Mouse (Mus musculus): ENCODE results near the gene Aplf.
"Not testable (repeated sequence)": the region's sequence is repeated elsewhere in the genome, so short reads cannot be mapped to it uniquely, and the experiment has no call there.

Gene Aplf

DNA sequence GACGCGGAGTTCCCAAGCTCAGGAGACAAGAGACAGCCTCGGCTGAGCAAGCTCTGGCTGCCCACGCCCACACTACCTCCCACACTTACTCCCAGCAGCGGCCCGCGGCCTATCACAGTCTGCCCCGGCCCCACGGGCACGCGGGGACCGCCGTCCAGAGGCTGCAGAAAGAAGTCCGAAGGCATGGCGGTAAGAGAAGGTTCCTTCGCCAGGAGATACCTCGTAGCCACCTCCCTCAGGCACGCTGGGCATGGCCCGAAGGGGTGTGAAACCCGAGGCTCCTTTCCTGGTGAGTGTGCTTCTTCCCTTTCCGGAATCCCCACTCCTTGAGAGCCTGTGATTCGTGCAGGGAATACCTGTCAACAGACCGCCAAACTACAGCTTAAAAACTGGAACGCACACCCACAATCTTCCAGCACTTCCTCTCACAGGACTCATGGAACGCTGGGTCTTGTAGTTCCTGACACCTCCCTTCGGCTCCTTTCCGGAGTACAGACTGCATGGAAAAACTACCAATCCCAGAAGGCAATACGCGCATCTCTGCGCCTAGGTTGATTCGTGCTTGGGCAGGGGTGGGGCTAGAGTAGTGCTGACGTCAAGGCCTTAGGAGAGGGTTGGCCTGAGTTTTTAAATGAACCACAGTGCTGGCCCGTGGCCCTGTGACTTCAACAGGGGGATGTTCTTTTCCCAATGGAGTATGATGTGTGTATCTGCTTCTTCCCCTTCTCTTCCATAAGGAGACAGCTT, at the start of gene Aplf:
TSS of gene Aplf (minus strand) at position 423 of the 747 bp plus-strand sequence.
- peak; percentile 89 for DNase-seq

DNA sequence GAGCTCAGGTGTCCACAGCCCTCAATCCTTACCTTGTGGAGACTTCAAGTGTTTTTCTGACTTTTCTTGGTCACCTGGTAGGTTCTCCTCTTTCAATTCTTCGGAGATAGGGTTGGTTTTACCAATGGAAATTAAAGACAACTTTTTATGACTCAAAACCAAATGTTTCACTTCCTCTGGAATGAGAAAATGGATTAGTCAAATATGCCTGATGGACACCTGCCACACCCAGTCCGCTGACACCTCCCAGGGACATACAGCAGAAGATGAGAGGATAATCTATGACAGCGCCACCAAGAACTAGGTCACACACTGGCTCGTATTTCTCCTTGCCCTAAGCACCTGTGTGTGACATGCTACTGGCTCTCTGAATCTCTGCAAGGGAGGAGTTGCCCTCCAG, 42.1 kb upstream of the Aplf start:
- no peak for DNase-seq

DNA sequence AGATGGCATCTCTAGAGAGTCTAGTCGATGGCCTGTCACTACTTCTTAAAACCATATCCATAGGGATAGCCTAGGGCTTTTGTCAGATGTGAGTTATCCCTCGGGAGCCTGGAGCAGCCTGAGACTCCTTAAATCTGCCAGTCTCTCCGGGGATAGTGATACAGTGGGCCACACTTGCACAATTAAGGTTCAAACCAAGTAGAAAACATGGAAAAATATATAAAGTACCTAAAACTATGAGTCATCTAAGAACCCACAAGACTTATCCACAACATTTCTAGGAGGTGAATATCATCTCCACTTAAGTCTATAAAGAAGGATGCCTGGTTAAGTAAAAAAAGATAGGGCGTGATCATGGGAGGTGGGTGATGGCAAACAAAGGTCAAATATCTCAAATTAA, 40.3 kb upstream of the Aplf start:
- DNase-seq, result no peak

DNA sequence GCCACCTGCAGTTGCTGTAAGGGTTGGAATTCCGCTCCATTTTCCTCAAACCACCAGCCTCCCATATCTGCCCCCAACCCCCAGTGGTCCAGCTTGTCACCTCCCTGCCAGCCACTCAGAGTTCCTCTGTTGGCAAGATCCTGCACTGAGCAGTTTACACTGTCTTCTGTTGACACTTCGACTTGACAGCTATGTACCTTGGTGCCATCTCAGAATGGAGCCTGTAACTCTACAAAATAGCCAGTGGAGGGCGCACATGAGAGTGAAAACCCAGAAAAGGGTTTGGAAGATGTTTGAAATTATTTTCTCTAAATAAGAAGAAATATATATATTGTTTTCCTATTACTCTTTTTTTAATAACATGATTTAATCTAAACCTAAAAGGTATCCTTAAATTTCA, 34.3 kb upstream of the Aplf start:
- peak; percentile 10 for DNase-seq

DNA sequence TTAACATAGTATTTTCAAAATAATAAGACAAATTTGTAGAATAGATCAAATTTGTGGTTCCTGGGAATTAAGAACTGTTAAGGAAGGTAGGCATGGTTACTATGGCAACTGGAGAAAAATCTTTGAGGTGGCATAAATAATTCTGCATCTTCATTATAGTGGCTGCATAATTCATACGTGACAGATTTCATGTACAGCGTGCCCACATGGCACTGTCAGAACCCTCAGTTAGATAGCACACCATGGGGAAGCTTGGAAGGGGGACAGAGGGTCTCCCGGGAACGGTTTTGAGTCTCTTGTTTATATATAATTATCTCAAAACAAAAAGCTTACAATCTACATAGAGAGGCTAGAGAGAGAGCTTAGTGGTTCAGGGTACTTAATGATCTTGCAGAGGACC, 24.6 kb upstream of the Aplf start:
- no peak for DNase-seq

DNA sequence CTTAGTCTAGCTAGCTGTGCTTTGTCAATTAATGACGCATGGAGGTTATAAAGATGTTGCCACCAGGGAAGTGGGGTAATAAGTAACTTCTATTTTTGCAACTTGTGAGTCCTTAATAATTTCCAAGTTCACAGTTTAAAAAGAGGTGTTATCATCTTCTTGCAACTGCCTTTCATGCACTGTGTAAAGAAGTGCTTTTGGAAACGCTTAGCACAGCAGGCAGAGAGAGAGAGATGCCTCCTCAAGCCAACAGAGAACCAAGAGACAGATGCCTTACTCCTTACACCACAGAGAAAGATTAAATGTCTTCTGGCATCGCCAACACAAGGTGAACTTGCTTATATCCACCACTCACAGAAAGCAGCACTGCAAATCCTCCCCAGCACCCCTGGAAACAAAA, 24.0 kb upstream of the Aplf start:
- no peak for DNase-seq

DNA sequence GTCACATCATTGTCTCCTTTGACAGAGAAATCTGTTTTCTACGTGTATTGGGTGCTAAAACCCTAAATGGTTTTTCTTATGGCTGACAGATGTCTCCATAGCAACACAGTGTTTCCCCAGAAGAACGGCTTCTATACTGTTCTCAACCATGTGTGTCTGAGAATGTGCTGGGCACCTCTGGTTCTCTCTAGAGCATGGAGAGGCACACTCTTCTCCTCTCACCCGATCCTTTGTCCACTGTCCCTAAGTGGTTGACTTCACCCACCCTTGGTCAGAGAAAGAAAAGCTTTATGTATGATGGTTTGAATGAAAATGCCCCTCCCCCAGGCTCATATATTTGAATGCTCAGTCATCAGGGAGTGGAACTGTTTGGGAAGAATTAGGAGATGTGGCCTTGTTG, 8.4 kb upstream of the Aplf start:
- no peak for DNase-seq

DNA sequence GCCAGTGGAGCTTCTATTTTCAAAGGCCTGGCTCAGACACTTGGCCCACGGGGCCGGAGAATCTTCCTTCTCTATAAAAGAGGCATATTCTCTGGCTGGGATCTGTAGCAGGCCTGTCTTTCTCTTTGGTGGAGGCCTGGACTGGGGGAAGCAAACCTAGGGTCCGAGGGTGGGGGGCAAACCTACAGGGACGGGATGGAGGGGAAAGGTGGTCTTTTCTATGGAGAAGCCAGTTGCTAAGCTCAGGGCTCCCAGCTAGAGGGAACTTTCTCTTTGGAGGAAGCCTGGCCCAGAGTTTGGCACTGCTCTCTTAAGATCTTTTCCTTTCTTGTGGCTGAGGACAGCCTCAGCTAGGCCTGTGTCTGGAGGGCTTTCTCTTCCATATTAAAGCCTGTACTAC, 668 bp upstream of the Aplf start:
- peak; percentile 13 for DNase-seq

DNA sequence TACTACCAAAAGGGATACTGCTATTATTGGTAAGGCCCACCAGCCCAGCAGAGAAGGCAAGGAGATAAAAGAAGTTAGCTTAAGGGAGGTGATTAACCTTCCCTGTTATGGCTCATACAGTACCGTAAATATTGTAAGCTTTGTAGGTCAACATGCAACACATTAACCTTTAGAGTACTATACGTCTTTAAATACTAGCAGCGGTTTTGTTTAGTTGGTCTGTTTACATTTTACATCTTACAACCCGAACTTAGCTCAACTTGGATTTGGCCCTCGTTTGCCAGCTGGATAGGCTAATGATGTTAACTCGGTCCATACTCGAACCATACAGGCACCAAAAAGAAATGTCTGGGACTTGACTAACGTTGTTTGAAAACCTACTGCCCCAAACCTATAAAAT, 640 bp downstream of the Aplf start:
- DNase-seq, result no peak

DNA sequence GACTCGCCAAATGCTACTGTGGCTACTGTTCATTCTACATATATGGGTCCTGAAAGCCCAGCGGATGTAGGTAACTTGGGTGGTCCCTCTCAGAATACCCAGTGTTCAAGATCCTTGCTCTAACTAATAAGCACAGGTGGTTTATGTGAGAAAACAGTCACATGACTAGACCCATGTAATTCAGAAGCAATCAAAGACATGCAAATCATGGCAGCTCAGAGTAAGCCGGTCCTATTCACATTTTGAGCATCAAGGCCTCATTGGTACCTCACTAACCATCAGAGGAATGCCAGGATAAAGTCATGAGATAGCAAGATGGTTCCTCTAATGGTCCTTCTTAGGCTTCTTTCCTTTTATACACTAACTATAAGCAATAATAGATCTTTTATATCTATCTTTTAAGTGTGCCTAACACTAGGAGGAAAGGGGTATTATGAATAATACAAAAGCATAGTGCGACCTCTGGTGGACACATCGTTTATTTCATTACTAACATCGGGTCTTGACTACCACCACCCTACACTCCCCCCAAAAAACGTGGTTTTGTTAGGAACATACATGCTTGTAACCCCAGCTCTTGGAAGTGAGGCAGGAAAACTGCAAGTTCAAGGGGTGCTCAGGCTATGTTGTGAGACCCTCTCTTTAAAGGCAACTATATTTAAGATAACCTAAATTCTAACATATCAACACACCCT, 2.0 kb downstream of the Aplf start:
- peak; percentile 74 for DNase-seq

DNA sequence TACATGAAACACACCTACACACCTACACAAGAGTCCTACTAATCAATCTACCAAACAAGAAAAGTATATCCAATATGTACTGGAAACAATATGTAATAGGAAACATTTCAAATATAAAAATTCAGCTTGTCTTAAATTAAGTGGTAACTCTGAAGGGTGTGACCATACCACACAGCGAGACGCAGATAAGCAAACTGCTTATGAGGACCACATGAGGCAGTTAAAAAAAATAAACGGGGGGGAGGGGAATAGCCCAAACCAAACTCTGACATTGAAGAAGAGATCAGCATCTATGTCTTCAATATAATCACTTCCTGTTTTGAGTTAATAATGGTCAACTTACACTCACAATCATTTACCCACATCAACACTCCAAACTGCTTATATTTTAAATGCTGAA, 3.3 kb downstream of the Aplf start:
- no peak for DNase-seq

DNA sequence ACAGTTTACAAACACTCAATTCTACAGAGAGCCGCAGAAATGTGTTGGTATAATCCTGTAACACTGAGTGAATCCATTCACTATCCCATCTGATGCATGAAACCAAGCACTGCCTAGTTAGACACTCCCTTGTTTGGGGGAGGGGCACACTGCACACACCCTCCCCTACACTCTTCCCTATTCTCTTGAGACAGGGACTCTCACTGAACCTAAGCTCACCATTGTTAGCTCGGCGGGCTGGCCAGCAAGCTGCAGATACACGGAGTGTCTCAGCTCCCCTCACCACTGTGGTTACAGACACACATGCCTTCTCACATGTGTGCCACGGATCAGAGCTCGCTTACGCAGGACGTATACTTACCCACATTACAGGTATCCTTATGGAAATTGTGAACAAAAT, 4.2 kb downstream of the Aplf start:
- DNase-seq, result no peak

DNA sequence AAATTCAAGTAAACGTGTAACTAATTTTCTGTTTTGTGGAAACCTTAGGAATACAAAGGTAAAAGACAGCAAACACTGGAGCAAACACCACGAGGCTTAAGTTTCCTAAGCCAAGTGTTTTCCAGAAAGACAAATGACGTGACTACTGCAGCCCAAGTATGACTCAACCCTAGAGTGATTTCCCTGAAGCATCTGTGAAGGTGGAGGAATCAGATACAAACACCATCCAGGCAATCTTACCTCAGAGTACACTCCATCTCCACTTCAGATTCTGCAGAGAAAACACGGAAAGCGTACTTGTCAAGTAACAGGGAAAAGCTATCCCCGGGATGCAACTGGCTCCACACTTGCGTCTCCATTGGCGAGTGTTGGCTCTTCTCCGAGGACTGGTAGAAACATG, 8.5 kb downstream of the Aplf start:
- DNase-seq, result no peak

DNA sequence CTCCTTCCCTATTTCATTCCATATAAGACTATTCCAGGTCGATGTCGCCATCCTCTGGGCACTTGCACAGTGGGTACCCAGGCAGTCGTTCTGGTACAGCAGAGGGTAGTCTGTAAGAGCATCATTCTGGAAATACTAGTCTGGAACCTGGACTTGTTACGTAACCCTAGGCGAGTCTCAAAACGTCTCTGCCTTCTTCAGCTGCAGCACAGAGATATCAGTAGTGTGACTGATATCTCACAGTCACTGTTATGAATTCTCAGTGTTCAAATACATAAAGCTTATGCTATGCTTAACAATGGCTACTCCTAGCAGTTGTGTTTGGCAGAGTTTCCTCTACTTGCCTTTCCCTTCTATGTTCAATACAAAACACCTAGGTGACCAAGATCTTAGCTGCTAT, 9.8 kb downstream of the Aplf start:
- DNase-seq, result no peak

DNA sequence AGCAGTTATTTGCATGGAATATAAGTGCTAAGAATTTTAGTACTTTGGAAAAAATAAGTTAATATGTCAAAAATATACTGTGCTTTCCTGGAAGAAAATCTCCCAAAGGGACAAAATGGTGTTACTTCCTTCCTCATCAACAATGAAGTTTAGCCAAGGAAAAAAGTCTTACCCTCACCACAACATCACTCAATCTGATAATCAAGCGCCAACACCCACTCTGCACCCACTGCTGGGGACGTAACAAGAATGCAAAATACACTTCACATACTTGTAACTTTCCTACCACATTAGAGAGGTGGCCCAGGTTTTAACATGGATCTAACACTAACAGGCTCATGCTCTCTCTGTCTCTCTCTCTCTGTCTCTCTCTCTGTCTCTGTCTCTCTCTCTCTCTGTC, 10.3 kb downstream of the Aplf start:
- no peak for DNase-seq

DNA sequence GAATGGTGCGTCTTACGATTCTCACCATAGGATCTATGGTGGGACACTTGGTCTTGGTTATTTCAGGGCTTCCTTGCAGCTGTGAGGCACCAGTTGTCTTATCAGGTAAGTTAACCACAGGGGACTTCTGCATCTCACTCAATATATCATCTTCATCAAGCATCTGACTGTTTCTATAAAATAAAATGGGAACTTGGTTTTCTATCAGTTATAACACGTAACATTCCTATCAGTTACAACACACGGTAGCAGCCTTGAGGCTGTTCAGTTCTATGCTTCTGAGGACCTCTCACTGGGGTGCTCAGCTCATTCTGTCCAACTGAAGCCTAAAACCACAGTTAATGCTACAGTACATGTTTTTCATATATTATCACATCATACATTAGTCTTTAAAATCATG, 13.2 kb downstream of the Aplf start:
- DNase-seq, result no peak

DNA sequence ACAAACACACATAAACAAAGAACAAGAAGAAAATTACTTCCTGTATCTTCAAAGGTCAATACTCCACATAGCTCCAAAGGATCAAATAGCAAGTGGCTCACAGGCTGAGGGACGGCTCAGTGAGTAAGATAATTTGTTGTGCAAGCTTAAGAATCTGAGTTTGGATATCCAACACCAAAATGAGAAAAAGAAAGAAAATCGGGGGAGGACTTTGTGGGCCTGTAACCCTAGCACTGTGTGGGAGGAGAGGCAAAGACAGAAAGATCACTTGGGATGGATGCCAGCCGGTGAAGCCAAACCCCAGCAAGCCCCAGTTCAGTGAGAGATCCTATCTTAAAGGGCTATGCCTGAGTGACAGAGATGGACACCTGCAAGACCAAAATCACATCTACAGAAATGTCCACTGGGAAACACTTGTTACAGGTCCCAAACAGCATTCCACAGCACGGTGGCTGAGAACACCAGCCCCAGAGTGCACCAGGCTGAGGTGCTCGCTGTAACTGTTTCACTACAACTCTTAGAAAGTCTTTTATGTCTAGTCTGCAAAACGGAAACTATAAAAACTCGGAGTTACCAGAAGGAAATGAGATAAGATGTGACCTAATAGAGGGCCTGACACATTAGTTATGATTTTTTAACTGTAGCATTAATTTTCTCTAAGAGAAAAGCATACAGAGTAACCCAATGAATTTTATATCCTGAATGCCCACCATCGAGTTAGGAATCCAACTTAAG, 17.9 kb downstream of the Aplf start:
- no peak for DNase-seq

DNA sequence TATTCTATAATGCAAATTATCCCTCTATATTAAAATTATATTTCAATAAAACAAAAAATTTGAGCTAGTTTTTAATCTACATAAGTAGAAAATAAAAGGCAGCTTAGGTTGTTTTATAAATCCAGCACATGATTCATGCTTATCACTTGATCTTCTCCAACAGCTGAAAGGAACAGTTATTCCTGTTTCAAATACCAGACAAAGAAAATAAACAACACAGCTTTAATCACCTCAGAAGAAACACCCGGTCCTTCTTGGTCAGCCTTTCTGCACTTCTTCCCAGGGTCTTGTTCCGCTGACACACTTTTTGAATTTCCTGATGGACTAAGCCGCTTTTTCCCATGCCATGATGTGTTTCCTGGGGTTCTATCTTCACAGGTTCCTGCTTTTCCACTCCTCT, 18.5 kb downstream of the Aplf start:
- DNase-seq, result no peak

DNA sequence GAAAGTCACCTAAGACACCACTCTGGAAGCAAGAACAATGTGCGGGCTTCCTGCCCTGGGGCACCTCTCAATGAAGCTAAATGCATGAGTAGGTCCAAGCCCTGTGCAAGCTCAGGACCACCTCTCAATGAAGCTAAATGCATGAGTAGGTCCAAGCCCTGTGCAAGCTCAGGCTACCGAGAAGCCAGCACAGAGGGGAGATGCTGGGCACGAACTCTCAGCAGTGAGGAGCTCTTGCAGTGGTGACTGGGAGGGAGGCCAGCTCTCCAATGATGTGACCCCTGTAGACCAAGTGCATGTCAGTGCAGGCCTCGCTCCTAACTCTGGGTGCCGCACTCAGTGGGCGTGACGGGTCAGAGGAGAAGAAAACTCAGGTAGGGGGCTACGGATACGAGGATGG, 19.3 kb downstream of the Aplf start:
- DNase-seq, result no peak

DNA sequence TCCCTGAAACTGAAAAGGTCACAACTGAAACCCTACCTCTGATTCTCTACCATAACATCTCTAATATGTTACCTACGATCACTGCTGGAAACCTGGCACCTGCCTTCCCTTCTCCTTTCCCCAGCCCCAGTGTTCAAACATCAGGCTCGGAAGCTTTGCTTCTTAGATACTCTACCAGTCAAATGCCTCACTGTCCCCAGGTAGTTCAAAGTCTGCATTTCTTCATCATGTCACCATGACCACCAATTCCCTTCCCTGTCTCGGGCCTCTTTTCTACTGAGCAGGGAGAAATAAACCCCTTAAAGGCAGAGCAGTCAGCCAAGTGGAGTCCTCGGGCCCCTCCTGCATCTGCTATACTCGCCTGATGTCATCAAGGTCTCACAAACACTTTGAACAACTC, 20.2 kb downstream of the Aplf start:
- DNase-seq, result no peak

DNA sequence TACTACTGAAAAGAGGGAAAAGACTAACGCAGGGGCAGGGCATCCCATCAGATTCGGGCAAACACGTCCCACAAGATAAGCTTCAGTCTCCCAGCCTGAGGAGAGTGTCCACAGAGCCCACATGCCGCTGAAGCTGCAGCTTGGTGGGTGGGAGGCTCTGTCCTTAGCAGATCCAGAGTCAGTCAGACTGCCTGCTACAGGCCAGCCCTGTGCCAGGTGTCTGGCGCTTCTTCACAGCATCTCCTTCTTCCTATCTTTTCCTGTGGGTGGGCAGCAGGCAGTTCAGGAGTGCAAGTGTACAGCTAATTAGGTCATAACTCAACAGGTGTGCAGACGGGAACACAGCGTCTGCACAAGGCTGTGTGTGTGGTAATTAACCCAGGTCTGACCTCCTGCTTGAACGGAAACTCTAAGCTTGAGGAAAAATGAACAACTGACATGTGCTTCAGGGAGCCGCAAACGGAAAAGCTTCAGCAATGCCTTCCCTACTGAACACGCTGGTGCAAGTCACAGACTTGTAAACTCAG, 33.8 kb downstream of the Aplf start:
- no peak for DNase-seq

DNA sequence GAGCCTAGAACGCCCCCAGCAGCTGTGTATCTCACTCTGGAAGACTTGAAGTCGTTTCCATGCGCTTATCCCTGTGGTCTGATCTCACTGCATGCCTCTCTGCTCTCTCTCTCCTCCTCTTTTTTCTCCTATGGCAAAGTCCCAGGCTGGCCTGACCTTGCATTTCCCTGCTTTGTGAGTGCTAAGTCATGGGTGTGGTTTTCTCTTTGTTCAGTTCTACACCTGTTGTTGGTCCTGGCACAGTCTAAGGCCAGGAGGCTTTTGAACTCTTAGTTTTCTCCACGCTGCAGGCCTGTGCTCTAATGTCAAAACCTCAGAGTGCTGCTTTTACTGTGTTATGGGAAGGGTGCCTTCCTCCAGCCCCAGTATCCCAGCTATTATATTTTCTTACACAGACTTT, 39.8 kb downstream of the Aplf start:
- no peak for DNase-seq

DNA sequence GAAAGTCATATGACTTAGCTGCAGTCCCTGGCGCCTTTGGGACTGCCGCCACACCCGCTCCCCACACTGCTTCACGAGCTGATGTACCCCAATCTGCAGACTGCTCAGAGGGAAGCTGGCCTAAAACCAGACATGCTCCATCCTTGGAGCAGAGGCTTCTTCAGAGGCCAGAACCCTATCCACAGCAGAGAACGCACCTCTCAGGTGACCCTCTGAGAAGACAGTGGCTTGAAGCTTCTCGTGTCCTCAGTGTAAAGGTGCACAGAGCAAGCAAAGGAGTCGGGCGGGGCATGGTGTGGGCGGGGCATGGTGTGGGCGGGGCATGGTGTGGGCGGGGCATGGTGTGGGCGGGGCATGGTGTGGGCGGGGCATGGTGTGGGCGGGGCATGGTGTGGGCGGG, 43.1 kb downstream of the Aplf start:
- not testable (repeated sequence) for DNase-seq

DNA sequence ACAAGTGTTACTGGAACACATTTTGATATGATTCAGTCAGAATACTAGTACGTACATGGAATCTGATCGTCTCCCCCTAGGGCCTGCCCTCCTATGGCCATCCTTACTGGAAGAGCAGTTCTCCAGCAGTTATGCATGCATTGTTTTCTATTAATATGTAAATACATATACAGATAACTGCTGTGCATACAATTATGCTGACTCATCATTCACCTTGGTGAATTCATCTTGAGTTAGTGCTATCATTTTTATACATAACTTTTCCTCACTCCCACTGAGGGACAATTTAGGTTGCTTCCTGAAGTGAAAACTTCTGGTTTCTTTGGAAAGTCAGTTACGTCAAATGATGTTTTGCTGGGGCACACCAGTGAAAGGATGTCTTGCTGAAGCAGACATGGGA, 48.8 kb downstream of the Aplf start:
- no peak for DNase-seq
